Mouse (Mus musculus): ENCODE measurements around the gene Ston1.

DNA sequence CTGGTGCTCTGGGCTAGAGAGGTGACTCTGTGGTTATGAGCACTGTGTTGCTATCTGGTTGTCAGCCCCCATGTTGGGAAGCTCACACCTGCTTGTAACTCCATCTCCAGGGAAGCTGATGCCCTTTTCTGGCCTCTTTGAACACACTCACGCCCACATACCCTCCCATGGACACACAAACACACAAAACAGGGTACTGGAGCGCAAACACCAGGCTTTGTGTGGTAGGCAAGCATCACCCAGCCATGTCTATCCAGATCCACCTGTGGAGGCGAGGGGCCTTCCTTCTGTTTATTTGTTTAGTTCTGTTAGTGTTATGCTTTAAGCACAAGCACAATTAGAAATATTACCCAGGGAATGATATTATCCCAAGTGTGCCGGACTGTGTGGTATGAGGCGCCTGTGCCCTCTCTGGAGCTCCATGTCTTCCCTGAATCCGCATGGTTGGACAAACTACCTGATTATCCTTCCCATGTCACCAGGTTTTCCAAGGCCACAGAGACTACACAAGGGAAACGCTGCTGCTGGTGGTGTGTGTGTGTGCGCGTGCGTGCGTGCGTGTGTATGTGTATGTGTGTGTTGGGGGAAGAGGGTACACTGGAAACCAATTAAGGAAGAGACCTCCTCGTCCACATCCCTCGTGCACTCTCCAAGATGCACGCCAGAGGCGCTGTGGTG lies 801 bp upstream of the Ston1 start:
- TF ChIP-seq CTCF (IDR thresholded peaks at IDR 0.05; ENCODE audit: extremely low read depth, insufficient read depth, insufficient read length, insufficient replicate concordance) (peak; percentile 80; the same call in 1 of the 2 replicates), POLR2A (IDR thresholded peaks at IDR 0.05; ENCODE audit: low read depth, low read length) (no peak)

Measured in spleen, adult 2 months (tissue).